Comparison of ENCODE assay signal across 15 mouse cellular contexts in the genomic region with DNA sequence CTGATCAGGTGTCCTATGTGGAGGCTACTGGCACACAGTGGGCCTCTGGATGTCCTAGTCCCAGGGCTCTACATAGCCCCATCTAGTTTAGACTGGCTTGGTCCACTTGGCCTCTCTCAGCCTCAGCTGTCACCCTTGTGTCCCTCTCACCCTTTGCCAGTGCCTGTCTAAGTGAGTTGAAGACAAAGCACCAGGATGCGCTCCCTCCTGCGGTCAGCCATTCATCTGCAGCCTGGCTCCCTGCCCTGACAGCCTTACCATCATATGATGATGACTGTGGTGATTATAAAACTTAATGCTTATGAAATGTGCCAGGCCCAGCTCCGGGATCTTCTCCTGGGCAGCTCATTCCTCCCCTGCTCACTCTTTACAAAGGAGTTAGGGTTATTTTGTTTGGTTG. TPM values are rescaled to one million over a fixed set of nuclear protein-coding genes. Genes with fewer than 3 reads are reported as not detected.
DNase-seq lines count a peak whose midpoint lies in the region; TF ChIP-seq lines count a peak whose summit lies in the region.
"Had no signal": no experiment of that assay in that cellular context is flagged by ENCODE, and none has a peak within 500 bp of the region (broad histone marks: within the 10 kb centered on the region; RNA-seq: fewer than 3 reads in every experiment).

No protein-coding gene starts in this region.

- no peak overlapping the region for H3K4me3 ChIP-seq in layer of hippocampus, adult 2 months
- H3K4me3 ChIP-seq in myocyte = no peak overlapping the region
- H3K4me3 ChIP-seq: erythroblast, embryonic 14.5 days; forebrain, embryonic 15.5 days; heart, embryonic 15.5 days; hindbrain, embryonic 13.5 days; midbrain, embryonic 13.5 days had no signal

- no peak overlapping the region for H3K27ac ChIP-seq in layer of hippocampus, adult 2 months
- H3K27ac ChIP-seq: forebrain, embryonic 15.5 days; heart, embryonic 15.5 days; hindbrain, embryonic 13.5 days; midbrain, embryonic 13.5 days had no signal

- no peaks in the 10 kb centered on the region for H3K36me3 ChIP-seq in myocyte (ENCODE audit: control insufficient read depth, insufficient read depth)
- H3K36me3 ChIP-seq: forebrain, embryonic 15.5 days; heart, embryonic 15.5 days; hindbrain, embryonic 13.5 days; midbrain, embryonic 13.5 days had no signal

- H3ac ChIP-seq in myocyte (ENCODE audit: control insufficient read depth, insufficient read length) = no peak overlapping the region

- peak; percentile 46 for TF ChIP-seq CTCF in layer of hippocampus, adult 2 months (conservative IDR thresholded peaks at IDR 0.05)

- no peak overlapping the region for H3K4me2 ChIP-seq in myocyte (ENCODE audit: low read depth)
- H3K4me2 ChIP-seq: forebrain, embryonic 15.5 days; heart, embryonic 15.5 days; hindbrain, embryonic 13.5 days; midbrain, embryonic 13.5 days had no signal

- no peak for TF ChIP-seq POLR2A in myocyte (IDR thresholded peaks at IDR 0.05; ENCODE audit: insufficient read length, low read depth)

- DNase-seq in adrenal gland, adult (ENCODE audit: inconsistent age in 2 of 2, low spot score in 1 of 2) = peak; percentile 61 to 77
- no peak for DNase-seq in adrenal gland, postnatal 4 days (ENCODE audit: low spot score in 2 of 2)
- no peak for DNase-seq in layer of hippocampus, adult 2 months (ENCODE audit: low spot score in 2 of 2)
- no peak for DNase-seq in layer of hippocampus, adult 11-12 months (ENCODE audit: low spot score)
- peak; percentile 54 for DNase-seq in Muller cell, postnatal 12 days (ENCODE audit: inconsistent ontology term)
- DNase-seq in frontal cortex, adult 2 months (ENCODE audit: extremely low spot score in 1 of 2, low spot score in 1 of 2) = no peak
- no peak for DNase-seq in right cerebral cortex, adult 18-20 months
- DNase-seq: cerebellum, adult 2 months; retina, postnatal 1 day had no signal

- no peaks in the 10 kb centered on the region for H3K79me2 ChIP-seq in myocyte (ENCODE audit: control insufficient read depth, insufficient read depth)

- H3K27me3 ChIP-seq in myocyte (ENCODE audit: control insufficient read depth, insufficient read depth, insufficient read length) = no peaks in the 10 kb centered on the region
- H3K27me3 ChIP-seq: forebrain, embryonic 15.5 days; heart, embryonic 15.5 days; hindbrain, embryonic 13.5 days; midbrain, embryonic 13.5 days had no signal

TF ChIP-seq in myocyte, 11 proteins besides CTCF, POLR2A, EP300 and RAD21:
- TF ChIP-seq POLR2AphosphoS2 (IDR thresholded peaks at IDR 0.05; ENCODE audit: insufficient read length, low read depth) (no peak), TCF3 (IDR thresholded peaks at IDR 0.05; ENCODE audit: insufficient read length, low read depth) (no peak), REST (IDR thresholded peaks at IDR 0.05; ENCODE audit: insufficient read depth, insufficient read length) (no peak), MYOG (IDR thresholded peaks at IDR 0.05; ENCODE audit: control insufficient read depth in 1 of 3, insufficient read depth in 1 of 3, insufficient read length in 2 of 3, low read depth in 2 of 3) (peak in 2 of 3 experiments; percentile 14 to 69), MYOD1 (IDR thresholded peaks at IDR 0.05; ENCODE audit: control insufficient read depth in 1 of 3, insufficient read length in 2 of 3, low read depth in 2 of 3) (peak; percentile 8 to 58 (median 37))

RNA-seq across cellular contexts. Expression of gene Ksr1, which starts 30.5 kb away (rescaled TPM):
- 10 to 100 TPM; 16.0 to 16.9 TPM for total RNA-seq in adrenal gland, postnatal 4 days (2021)
- 100 to 1,000 TPM; 230 to 231 TPM for total RNA-seq in layer of hippocampus, adult 2 months (2021)
- polyA plus RNA-seq in myocyte (2012; fragmentation: generic; extraction: Trizol) = 20.6 TPM
- polyA plus RNA-seq in frontal cortex, adult 2 months (2012; rRNA removed) = 47.0 and 55.7 TPM in 2 replicates

Comparison
In these comparisons a context has a peak if more than half of its experiments do, and no peak if none do; other contexts are left out.
1. DNase-seq: peak in adrenal gland, adult (2 of 2) and Muller cell, postnatal 12 days (single experiment); none in adrenal gland, postnatal 4 days (0 of 2), layer of hippocampus, adult 2 months (0 of 2), layer of hippocampus, adult 11-12 months (single experiment), frontal cortex, adult 2 months (0 of 2) and right cerebral cortex, adult 18-20 months (single experiment).
2. RNA of gene Ksr1, which starts 30.5 kb away (total RNA-seq): 230 to 231 TPM in layer of hippocampus, adult 2 months; 16.0 to 16.9 TPM in adrenal gland, postnatal 4 days; every median in the first group is over 10 times any median in the second.